Mouse (Mus musculus) c-Kit-positive CD71-positive TER-119-negative erythroid progenitor cells, embryonic 14.5 days (primary cell): ENCODE measurements around the gene Mphosph9.
"Not testable (repeated sequence)": the region's sequence is repeated elsewhere in the genome, so short reads cannot be mapped to it uniquely, and the experiment has no call there.

Experiments used
- DNase-seq: peaks from one replicate; pipeline ENCODE4 v3.0.0-alpha.2; 2013; ENCODE audit warnings: low read depth

Mphosph9 gene

DNA sequence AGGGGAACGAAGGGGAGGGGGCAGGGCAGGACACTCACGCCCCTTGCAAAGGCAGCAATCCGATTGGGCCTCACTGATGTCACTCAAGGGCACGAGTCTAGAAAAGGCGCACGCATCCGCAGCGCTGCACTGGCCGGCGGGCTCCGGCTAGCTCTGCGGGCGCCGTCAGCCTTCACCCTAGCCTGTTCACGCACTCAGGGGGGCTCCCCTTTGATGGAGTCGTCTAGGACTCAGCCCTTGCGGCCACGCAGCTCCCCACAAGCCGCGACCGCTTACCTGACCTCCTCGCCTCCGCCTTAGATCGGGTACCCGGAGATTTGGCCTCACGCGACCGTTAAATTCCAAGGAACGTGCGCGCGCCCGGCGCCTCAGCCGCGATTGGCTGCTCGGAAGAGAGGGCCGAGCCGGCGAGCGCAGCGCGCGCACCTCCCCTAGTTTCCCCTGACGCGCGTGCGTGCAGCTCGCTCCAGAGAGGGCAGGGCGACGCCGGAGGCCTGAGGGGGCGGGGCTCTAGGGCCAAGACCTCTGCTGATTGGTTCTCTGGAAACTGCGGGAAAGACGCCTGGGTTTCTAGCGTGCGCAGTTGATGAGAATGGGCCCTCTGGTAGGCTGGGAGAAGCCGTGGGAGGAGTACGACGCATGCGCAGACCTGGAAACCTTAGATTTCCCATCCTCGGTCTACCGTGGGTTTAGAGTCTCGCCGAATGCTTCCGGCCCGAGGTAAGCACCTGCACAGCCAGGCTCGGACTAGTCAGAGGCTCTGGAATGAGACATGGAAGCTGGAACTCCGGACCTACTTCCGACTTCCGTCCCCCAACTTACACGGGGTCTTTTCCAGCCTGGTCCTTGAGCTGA, at the start of gene Mphosph9, which contains the start of gene 2810006K23Rik:
Mphosph9 (minus strand) TSS at position 463 of the 855 bp plus-strand sequence.
2810006K23Rik (plus strand) TSS at position 580 of the 855 bp plus-strand sequence.
- DNase-seq, result peak; percentile 99

DNA sequence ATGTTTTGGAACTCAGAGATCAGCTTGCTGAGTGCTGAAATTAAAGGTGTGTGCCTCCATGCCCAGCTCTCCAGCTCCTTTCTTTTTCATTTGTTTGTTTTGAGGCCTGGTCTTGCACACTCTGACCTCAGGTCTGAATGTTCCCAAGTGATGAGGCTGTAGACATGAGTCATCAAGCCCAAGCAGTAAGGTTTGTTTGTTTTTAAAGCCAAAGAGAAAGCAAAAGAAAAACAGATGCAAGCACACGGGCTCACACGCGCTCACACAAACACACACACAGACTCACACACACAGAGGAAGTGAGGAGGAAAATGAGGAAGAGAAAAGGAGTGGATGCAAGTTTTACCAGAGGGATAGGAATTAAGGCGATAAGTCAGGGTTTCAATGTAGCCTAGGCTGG, 49.4 kb upstream of the Mphosph9 start:
- DNase-seq, result no peak

DNA sequence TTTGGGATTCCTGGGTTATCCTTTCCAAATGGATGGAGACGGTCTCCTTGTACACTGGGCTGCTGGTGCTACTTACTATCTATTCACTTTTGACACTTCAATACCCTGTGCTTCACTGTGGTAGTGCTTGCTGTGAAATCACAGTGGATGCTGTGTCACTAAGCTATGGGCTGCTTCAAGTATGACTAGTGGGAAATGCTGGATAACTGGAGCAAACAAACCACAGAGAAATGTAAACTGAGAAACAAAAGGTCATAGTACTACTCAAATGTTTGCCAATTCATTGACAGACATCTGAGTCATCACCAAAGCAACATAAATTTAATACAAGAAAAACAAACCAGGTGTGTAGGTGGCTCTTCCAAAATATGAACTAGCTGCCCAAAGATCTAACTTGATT, 48.6 kb upstream of the Mphosph9 start:
- DNase-seq, result no peak

GRCm38 (mm10) chr5:124374298-124374697, 46.5 kb upstream of the Mphosph9 start:
- DNase-seq, result no peak

DNA sequence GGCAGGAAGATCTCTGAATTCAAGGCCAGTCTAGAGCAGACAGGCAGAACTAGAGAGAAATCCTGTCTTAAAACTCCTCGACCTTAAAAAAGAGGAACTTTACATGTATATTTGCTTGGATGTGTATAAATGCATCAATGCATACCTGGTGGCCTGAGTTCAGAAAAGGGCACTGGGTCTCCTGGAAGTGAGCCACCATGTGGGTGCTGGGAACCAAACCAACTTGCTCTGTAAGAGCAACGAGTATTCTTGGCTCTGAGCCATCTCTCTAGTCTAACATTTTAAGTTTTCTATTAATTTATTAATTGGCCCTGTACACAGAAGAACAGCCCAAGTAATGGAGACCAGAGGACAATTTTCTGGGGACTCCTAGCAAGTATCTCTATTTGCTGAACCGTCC, 38.9 kb upstream of the Mphosph9 start:
- no peak for DNase-seq

DNA sequence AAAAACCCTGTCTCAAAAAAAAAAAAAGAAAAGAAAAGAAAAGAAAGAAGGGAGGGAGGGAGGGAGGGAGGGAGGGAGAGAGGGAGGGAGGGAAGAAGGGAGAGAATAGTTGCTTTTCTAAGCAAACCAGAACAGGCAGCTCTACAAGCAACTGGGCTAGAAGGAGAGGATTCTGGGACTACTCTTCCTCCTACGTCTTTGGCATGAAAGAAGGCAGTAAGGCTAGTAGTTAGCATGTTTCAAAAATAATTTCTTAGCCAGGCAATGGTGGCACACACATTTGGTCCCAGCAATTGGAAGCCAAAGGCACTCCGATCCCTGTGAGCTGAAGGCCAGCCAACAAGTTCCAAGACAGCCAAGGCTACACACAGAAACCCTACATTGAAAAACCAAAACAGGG, 38.0 kb upstream of the Mphosph9 start:
- no peak for DNase-seq

GRCm38 (mm10) chr5:124364173-124364918, 36.6 kb upstream of the Mphosph9 start:
- no peak for DNase-seq

- DNase-seq, result not testable (repeated sequence)
These were observed 35.2 kb upstream of the Mphosph9 start, which contains the start of gene Cdk2ap1 for GRCm38 (mm10) chr5:124362982-124363381. Gene Cdk2ap1 (minus strand): TSS chr5:124363082.

DNA sequence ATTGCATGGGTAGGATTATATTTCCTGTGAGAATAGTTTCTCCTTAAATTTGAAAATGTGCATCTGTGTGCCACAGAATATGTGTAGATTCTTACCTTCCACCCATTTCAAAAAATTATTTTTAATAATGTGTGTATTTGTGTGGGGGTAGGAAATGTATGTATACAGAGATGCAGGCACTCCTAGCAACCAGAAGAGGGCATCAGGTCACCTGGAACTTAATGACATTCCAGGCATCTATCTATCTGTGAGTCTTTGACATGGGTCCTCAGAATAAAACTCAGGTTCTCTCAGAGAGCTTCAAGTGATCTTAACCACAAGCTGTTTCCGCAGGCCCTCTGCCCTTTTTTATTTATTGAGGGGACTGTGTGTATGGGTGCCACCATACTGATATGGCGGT, 31.9 kb upstream of the Mphosph9 start:
- DNase-seq, result no peak

- DNase-seq, result no peak
These were observed 28.9 kb upstream of the Mphosph9 start for GRCm38 (mm10) chr5:124356695-124357094.

DNA sequence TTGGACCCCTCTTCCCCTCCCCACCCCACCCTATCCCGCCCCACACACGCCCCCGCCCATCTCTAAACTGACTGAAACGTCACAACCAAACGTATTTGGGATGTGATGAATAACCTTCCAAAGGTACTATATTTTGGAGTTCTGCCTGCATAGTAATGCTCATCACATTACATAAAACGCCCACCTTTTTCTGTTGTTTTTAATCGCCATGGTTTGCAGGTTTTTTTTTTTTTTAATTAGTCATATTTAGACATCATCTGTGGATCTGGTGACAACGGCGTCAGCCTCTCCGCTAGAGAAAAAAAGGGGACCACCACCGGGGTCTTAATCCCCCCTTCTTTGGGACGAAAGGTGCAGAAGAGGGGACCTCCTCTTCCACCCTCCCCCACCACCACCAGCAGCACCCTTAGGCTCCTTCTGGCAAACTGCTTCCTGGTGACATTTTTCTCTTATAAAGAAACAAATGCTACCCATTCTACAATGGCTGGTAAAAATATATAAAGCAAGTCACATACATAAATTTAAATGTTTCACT, 27.7 kb upstream of the Mphosph9 start:
- no peak for DNase-seq

- DNase-seq, result peak; percentile 44
These were observed 27.0 kb upstream of the Mphosph9 start for GRCm38 (mm10) chr5:124354574-124355424.

DNA sequence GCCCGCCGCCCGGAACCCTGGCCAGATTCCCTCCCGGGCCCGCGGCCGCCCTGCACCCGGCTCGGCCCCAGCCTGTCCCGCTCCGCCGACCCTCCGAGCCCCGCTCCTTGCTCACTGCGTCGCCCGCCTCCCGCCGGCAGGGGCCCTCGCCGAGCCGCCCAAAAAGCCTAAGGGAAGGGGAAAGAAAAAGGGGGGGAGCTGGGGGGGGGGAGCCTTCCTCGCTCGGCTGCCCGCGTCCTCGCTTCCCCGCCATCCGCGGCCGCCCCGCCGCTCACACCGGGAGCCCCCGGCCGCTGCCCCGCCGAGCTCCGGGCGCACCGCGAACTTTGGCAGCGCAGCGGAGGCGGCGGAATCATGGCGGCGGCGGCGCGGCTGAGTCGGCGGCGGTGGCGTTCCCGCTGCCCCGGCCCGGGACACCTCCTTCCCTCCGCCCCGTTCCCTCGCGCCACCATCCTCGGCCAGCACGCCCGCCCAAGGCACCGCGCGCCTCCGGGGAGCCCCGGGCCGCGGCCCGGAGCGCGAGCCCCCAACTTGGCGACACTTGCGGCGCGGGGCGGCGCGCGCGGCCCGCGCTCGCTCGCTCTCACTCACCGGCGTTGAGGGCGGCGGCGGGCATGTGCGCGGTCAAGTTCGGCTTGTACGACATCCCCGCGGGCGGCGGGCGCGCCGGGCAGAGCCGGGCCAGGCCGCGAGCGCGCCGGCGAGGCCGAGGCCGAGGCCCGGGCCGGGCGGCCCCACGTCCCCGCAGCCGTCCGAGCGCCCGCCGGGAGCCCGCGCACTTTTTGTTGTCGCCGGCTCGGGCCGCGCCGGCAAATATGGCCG, 26.2 kb upstream of the Mphosph9 start:
- no peak for DNase-seq

DNA sequence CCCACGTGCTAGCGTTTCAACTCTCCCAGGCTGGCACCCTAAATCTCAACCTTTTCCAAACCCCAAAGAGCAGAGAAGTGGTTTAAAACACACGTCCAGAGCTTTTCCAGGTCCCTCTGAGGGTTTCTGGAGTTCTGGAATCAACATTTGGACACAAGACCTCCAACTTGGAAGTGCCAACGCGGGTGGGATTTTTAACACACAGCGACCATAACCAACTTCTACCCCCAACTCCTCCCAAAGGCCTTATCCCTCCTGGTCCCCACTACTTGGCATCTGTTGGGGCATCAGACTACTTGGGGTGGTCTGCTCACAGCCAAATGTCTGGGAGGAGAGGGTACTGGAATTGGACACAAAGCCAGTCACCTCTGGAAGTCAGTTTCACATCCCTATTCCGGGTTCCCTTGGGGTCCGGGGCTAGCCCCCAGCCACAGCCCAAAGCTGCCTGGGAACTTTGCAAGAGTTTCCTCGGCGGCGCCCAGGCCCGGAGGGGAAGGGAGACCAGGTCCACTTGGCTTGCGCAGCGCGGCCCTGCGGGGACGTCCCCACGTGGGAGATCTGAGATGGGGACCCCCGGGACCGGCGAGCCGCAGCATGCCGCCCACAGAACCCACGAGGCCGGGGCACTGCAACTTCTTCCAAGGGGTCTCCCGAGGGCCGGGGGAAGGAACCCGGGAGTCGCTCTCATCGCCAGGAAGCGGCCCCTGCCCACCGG, 25.4 kb upstream of the Mphosph9 start:
- no peak for DNase-seq

GRCm38 (mm10) chr5:124352141-124352920, 24.6 kb upstream of the Mphosph9 start:
- peak; percentile 40 for DNase-seq

DNA sequence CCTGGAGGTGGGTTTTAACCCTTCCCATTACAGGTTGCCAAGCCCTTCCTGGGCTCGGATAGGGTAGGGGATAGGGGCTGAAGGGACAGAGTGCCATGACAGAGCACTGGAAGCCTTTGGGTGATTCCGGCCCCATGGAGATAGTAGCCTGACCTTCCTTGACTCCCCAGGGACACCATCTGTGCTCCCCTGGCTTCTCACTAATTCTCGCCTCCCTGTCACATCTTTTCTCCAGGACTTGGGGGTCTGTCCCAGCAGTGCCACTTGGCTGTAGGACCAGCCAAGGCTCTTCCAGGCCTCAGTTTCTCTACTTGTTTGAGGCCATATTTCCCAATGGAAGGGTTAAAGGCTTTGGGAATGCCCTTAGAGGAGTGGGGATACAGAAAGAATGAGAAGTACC, 23.8 kb upstream of the Mphosph9 start:
- DNase-seq, result no peak

- DNase-seq, result no peak
These were observed 23.4 kb upstream of the Mphosph9 start for GRCm38 (mm10) chr5:124351111-124351560.

- no peak for DNase-seq
These were observed 22.6 kb upstream of the Mphosph9 start for GRCm38 (mm10) chr5:124350350-124350749.

GRCm38 (mm10) chr5:124349196-124349595, 21.4 kb upstream of the Mphosph9 start:
- DNase-seq, result no peak
